Mouse (Mus musculus): ENCODE data around the gene Kdm1b.

- TF ChIP-seq CTCF (IDR thresholded peaks at IDR 0.05; ENCODE audit: control insufficient read depth, insufficient read depth, insufficient read length): no peak
- no peak for TF ChIP-seq MYOD1 (IDR thresholded peaks at IDR 0.05; ENCODE audit: control insufficient read depth, insufficient read length, low read depth)
- no peak for TF ChIP-seq MYOG (IDR thresholded peaks at IDR 0.05; ENCODE audit: control insufficient read depth, extremely low read depth, insufficient read length)
- TF ChIP-seq MAX (IDR thresholded peaks at IDR 0.05): no peak
These were observed 81.7 kb downstream of the Kdm1b start for GRCm38 (mm10) chr13:47124986-47125385.
